Mouse (Mus musculus) thymus, adult 2 months (tissue): ENCODE results near the gene Epha6.

Experiments used
- CTCF ChIP-seq: fragments of 200-500 bp; IDR thresholded peaks from 2 replicates; pipeline ENCODE4 v1.5.1; 2012; ENCODE audit warnings: mild to moderate bottlenecking, control low read depth, low read length, moderate library complexity, borderline replicate concordance; ENCODE audit not compliant: control insufficient read depth, poor library complexity, insufficient read depth; ENCODE audit errors: extremely low read depth
- POLR2A ChIP-seq: fragments of 200-500 bp; IDR thresholded peaks from 2 replicates; pipeline ENCODE4 v1.6.1; 2012; ENCODE audit warnings: mild to moderate bottlenecking, low read length, control low read depth, moderate library complexity; ENCODE audit not compliant: control insufficient read depth, poor library complexity, insufficient read depth; ENCODE audit errors: extremely low read depth

- TF ChIP-seq CTCF (no peak), POLR2A (no peak)
Measured at GRCm38 (mm10) chr16:59832468-59832867, 772.9 kb downstream of the Epha6 start.
